Mouse (Mus musculus): Measurements from ENCODE around the gene Adgrl3. TPM values are rescaled to one million over a fixed set of nuclear protein-coding genes. Genes with fewer than 3 reads are reported as not detected.
"Not testable (repeated sequence)": the region's sequence is repeated elsewhere in the genome, so short reads cannot be mapped to it uniquely, and the experiment has no call there.

The Adgrl3 gene
- total RNA-seq, 2 experiments from 2014 or later = not detected

DNA sequence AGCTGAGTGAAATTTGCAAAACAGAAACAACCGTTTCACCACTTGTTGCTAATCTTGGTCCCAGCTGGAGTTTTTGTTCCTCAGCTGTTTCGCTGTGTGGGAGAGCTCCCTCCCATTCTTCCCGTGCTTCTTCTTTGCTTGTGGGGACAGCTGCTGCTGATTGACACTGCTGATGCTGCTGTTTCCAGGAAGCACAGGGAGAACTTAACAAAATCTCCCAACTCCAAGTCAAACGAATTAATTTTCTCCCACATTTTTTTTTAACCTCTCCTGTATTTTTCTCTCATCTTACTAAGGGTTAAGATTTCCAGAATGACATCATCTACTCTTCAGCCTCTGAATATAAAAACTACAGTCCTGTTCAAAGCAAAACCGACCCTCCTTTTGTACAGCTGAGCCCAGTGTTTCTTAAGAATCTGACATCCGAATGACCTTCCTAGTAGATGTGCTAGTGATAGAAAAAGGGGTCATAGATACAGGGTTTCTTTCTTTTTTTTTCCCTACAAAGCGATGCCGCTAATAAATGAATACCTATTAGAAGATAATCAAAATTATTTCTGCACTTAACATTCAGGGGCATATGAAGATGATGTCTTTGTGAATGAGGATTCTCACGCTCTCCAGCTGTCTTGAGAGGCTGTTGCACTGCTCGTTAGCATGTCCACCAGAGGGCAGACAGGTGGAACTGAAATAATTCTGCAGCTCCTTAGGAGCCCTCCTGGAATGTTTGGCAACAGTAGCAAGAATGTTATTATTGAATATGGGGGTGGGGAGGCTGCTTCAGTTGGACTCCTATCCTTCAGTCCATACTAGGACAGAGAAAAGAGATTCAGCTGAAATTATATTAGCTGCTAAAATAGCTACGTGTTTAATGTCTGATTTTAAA is 499.8 kb downstream of the Adgrl3 start:
- ATAC-seq (replicated peaks; ENCODE audit: low FRiP score, low TSS enrichment, poor library complexity, severe bottlenecking) = no peak

DNA sequence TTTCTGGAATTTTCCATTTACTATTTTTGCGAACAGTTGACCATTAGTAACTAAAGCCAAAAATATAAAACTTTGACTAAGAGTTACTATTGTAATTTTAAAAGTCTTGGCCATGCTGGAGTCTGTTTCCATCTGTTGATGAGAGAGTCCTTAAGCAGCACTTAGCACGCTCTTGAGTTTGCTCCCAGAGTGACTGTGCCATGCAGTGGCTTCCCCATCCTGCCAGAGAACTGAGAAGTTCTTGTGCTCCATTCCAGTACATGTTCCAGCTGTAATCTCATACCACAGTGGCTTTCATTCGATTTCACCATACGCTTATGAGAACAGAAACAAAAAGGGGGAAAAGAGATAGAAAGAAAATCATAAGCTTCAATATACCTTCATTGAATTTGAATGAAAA is 502.8 kb downstream of the Adgrl3 start:
- no peak for ATAC-seq (replicated peaks; ENCODE audit: low FRiP score, low TSS enrichment, poor library complexity, severe bottlenecking)

GRCm38 (mm10) chr5:81524532-81524961 is 504.6 kb downstream of the Adgrl3 start:
- no peak for ATAC-seq (replicated peaks; ENCODE audit: low FRiP score, low TSS enrichment, poor library complexity, severe bottlenecking)

DNA sequence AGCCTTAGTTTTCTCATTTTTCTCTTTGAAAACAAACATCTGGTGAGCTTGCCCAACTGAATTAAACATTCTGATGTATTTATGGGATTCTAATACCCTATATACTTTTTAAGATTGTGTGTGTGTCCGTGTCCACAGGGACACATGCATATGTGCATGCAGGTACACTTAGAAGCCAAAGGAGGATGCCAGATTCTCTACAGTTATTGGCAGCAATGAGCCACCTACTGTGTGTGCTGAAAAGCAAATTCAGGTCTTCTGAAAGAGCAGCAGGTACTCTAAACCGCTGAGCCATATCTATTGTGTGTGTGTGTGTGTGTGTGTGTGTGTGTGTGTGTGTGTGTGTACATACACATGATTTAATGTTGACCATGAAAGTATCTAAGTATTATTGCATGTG is 505.4 kb downstream of the Adgrl3 start:
- ATAC-seq (replicated peaks; ENCODE audit: low FRiP score, low TSS enrichment, poor library complexity, severe bottlenecking) = no peak

DNA sequence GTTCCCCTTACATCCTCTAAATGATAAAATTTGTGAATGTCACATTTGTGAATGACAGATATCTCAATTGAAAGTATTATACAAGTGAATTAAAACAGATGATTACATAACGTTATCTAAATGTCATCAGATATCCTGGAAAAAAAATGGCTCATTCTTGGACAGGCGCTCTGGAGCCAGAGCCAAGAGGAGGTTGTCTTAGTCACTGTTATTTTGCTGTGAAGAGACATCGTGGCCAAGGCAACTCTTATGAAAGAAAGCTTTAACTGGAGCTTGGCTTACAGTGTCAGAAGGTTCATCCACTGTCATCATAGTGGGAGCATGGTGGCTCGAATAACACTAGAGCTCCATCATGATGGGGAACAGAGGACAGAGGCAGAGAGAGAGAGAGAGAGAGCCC is 511.7 kb downstream of the Adgrl3 start:
- ATAC-seq (replicated peaks; ENCODE audit: low FRiP score, low TSS enrichment, poor library complexity, severe bottlenecking) = no peak

GRCm38 (mm10) chr5:81550211-81550610 is 530.3 kb downstream of the Adgrl3 start:
- ATAC-seq (replicated peaks; ENCODE audit: low FRiP score, low TSS enrichment, poor library complexity, severe bottlenecking) = no peak

GRCm38 (mm10) chr5:81555149-81555548 is 535.2 kb downstream of the Adgrl3 start:
- ATAC-seq (replicated peaks; ENCODE audit: low FRiP score, low TSS enrichment, poor library complexity, severe bottlenecking) = not testable (repeated sequence)

GRCm38 (mm10) chr5:81556008-81556407 is 536.1 kb downstream of the Adgrl3 start:
- no peak for ATAC-seq (replicated peaks; ENCODE audit: low FRiP score, low TSS enrichment, poor library complexity, severe bottlenecking)

- no peak for ATAC-seq (replicated peaks; ENCODE audit: low FRiP score, low TSS enrichment, poor library complexity, severe bottlenecking)
These were observed 539.0 kb downstream of the Adgrl3 start for GRCm38 (mm10) chr5:81558965-81559364.

GRCm38 (mm10) chr5:81564294-81564693 is 544.4 kb downstream of the Adgrl3 start:
- ATAC-seq (replicated peaks; ENCODE audit: low FRiP score, low TSS enrichment, poor library complexity, severe bottlenecking) = no peak

DNA sequence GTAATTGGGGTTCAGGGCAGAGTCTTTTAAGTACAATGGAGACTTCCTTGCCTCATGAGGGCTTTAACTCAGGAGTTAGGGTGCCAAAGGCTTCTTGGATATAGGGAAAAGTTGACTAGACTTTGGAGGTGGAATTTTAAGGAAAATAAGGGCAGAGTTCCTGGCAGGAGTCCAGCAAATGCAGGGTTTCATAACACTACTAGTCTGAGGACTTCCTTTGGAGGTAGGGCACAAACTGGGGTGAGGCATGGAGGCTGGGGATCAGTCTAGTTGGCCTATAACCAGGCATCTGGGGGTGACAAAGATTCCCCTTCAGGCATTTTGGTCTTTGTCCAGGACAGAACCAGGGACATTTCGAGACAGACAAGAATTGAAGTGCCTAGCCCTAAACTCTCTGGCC is 546.6 kb downstream of the Adgrl3 start:
- ATAC-seq (replicated peaks; ENCODE audit: low FRiP score, low TSS enrichment, poor library complexity, severe bottlenecking) = no peak

DNA sequence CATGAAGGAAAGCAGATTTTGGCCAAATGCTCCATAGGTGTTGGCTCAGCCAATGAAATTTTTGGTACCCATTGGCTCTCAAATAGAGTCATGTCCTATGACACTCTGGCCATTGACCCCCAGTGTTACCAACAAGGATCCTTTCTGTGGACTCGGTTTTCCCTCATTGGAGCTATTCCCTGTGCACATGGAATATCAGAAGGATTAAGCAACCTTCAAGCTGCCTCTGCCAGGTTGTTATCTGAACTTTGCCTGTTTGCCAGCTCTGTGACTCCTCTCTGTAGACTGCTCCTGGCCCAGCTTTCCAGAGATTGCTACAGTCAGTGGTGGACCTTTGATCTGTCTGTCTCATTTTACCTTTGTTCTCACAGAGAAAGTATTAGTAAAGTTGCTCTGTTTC is 548.8 kb downstream of the Adgrl3 start:
- no peak for ATAC-seq (replicated peaks; ENCODE audit: low FRiP score, low TSS enrichment, poor library complexity, severe bottlenecking)

DNA sequence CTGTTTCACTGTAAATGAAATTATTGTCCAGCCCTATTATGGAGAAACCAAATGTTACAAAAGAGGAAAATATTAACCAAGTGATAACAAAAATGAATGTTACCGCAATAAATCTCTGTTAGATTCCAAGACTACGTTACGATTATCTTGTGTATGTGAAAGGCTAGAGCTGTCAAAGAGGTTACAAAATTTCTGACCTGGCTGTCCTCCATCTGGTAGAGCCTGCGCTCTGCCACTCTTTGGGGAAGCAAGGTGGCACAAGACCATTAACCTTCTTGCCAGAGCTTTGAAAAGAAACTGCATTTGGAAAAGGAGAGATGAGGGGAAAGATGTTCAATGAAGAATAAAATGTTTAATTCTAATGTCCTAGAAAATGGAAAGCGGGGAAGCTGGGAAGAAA is 562.9 kb downstream of the Adgrl3 start:
- no peak for ATAC-seq (replicated peaks; ENCODE audit: low FRiP score, low TSS enrichment, poor library complexity, severe bottlenecking)

DNA sequence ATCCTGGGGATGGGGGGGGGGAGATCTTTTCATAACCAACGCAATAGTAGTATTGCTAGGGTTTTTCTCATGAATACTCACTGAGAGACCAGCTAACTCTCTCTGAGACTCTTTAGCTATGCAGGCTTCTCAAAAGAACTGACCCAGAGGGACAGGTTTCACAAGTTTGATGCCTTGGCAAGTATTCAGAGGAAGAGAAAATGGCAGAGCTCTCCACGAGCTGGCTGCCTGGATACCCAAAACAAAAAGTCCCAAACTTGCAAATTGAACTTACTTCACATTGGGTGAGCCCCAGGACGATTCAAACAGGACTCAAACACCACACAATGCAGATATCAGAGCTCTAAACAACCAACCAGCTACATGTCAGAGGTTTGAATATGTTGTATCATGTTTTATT is 563.5 kb downstream of the Adgrl3 start:
- ATAC-seq (replicated peaks; ENCODE audit: low FRiP score, low TSS enrichment, poor library complexity, severe bottlenecking) = no peak

DNA sequence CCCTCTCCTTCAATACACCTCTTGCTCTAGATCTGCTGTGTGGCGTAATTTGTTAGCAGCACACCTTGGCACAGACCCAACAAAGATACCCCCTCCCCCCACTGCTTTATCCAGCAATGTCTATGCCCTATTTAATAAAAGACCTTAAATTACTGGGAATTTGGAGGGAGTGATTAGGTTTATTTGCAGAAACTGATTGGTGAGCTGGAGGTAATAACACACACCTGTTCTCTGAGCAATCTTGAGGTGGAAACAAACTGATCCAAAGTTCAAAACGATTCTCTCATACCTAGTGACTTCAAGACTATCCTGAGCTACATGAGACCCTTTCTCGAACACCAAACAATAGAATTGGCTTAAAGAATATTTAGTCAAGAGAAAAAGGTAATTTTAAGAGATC is 565.0 kb downstream of the Adgrl3 start:
- ATAC-seq (replicated peaks; ENCODE audit: low FRiP score, low TSS enrichment, poor library complexity, severe bottlenecking) = no peak

- no peak for ATAC-seq (replicated peaks; ENCODE audit: low FRiP score, low TSS enrichment, poor library complexity, severe bottlenecking)
These were observed 570.2 kb downstream of the Adgrl3 start for GRCm38 (mm10) chr5:81590005-81590694.

DNA sequence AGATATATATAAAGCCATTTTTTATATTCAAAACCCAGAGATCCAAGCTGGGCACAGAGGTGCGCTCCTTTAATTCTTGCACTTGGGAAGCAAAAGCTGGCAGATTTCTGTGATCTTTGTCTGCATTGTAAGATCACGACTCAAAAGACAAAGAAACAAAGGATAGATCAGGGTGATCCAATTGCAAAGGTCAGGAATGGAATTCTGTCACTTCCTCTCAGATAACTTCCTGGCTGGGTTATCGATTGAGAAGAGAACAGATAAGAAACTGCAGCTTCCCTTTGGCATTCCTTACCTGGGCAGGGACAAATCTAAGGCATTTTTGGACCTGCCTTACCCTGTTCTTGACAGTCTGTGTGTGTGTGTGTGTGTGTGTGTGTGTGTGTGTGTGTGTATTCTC is 571.5 kb downstream of the Adgrl3 start:
- no peak for ATAC-seq (replicated peaks; ENCODE audit: low FRiP score, low TSS enrichment, poor library complexity, severe bottlenecking)

- ATAC-seq (replicated peaks; ENCODE audit: low FRiP score, low TSS enrichment, poor library complexity, severe bottlenecking) = no peak
These were observed 573.6 kb downstream of the Adgrl3 start for GRCm38 (mm10) chr5:81593396-81593995.

DNA sequence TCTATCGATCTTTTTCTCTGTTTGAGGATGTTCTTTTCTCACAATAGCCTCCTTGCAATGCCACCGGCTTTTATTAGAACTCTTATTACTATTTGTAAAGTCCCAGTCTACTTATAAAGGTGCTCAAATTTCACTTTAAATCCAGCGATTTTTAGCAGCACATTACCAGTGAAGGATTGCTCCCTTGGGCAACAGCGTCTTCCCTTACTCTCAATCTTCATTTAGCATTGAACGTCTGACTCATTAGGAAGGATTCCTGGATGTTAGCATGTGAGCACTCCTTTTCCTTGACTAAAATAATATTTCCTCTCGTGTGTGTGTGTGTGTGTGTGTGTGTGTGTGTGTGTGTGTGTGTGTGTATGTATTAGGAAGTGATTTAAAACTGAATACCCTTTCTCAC is 578.1 kb downstream of the Adgrl3 start:
- ATAC-seq (replicated peaks; ENCODE audit: low FRiP score, low TSS enrichment, poor library complexity, severe bottlenecking) = no peak

DNA sequence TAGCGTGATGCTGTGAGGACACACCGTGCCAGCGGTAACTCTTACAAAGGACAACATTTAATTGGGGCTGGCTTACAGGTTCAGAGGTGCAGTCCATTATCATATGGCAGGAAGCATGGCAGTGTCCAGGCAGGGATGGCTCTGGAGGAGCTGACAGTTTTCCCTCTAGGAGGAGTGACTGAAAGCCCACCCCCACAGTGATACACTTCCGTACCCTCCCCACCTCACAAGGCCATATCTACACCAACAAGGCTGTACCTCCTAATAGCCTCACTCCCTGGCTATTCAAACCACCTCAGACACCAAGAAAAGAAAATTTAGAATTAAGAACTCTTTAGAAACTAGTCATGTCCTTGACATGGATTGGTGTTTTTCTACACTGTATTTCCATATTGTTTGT is 583.0 kb downstream of the Adgrl3 start:
- ATAC-seq (replicated peaks; ENCODE audit: low FRiP score, low TSS enrichment, poor library complexity, severe bottlenecking) = no peak

Data from megakaryocyte-erythroid progenitor cell, adult 5-6 weeks (primary cell).